Mouse (Mus musculus) left cerebral cortex, adult 18-20 months (tissue): Measurements from ENCODE around the gene Mmp19. TPM values are rescaled to one million over a fixed set of nuclear protein-coding genes. Genes with fewer than 3 reads are reported as not detected.

Experiments
- DNase-seq, 2 experiments: peaks; one replicate each; pipeline ENCODE4 v3.0.0; 2021 to 2022; ENCODE audit warnings: low spot score in 2 of 2, mixed read lengths in 1 of 2
- total RNA-seq, 2 experiments: library from RNA; stranded (reverse); gene quantifications; 2 replicates each; pipeline ENCODE4 v1.2.3; 2021

Gene Mmp19
- total RNA-seq, 2 experiments from 2014 or later, result 0.63 to 0.66 TPM

- no peak for DNase-seq
Measured at GRCm38 (mm10) chr10:128848426-128848825, 57.7 kb downstream of the Mmp19 start.

GRCm38 (mm10) chr10:128850339-128850738 lies 59.6 kb downstream of the Mmp19 start:
- DNase-seq, result no peak

Other genes starting within 250 kb of the Mmp19 start
- 10 to 100 TPM; 15.9 to 20.7 TPM for gene Zc3h10, start 243.1 kb upstream of the Mmp19 start, total RNA-seq
- 1,000 to 10,000 TPM; 1,493 to 1,582 TPM for gene Rpl41, start 241.6 kb upstream of the Mmp19 start, total RNA-seq
- 10 to 100 TPM; 58.3 TPM for gene Pa2g4, start 224.9 kb upstream of the Mmp19 start, total RNA-seq
- gene Erbb3, start 201.3 kb upstream of the Mmp19 start, total RNA-seq, result 1 to 10 TPM; 5.1 to 5.2 TPM
- 100 to 1,000 TPM; 232 to 257 TPM for gene Rps26, start 164.2 kb upstream of the Mmp19 start, total RNA-seq
- gene Ikzf4, start 144.9 kb upstream of the Mmp19 start, total RNA-seq, result 10 to 100 TPM; 12.8 to 17.6 TPM
- 10 to 100 TPM; 12.2 to 12.4 TPM for gene Suox, start 116.8 kb upstream of the Mmp19 start, total RNA-seq
- gene Rab5b, start 94.6 kb upstream of the Mmp19 start, total RNA-seq, result 100 to 1,000 TPM; 131 to 136 TPM
- under 1 TPM; 0.54 to 0.88 TPM for gene Pmel, start 86.7 kb upstream of the Mmp19 start, total RNA-seq
- gene Cdk2, start 85.9 kb upstream of the Mmp19 start, total RNA-seq, result 1 to 10 TPM; 1.4 to 2.6 TPM
- 1 to 10 TPM; 8.2 to 8.5 TPM for gene Dgka, start 46.1 kb upstream of the Mmp19 start, total RNA-seq
- gene Pym1, start 43.0 kb upstream of the Mmp19 start, total RNA-seq, result 10 to 100 TPM; 25.0 to 25.7 TPM
- 10 to 100 TPM; 64.6 to 67.0 TPM for gene Dnajc14, start 13.2 kb downstream of the Mmp19 start, total RNA-seq
- gene Tmem198b, start 13.5 kb downstream of the Mmp19 start, total RNA-seq, result 1 to 10 TPM; 6.9 to 7.1 TPM
- gene Sarnp, start 26.4 kb downstream of the Mmp19 start, total RNA-seq, result 10 to 100 TPM; 39.5 to 39.6 TPM
- gene Ormdl2, start 30.7 kb downstream of the Mmp19 start, total RNA-seq, result 1 to 10 TPM; 8.0 to 8.6 TPM
- gene Gdf11, start 100.8 kb downstream of the Mmp19 start, total RNA-seq, result 10 to 100 TPM; 12.5 to 15.2 TPM
- 10 to 100 TPM; 69.1 to 71.4 TPM for gene Cd63, start 110.1 kb downstream of the Mmp19 start, total RNA-seq
- 1 to 10 TPM; 3.6 to 7.6 TPM for gene Rdh5, start 132.0 kb downstream of the Mmp19 start, total RNA-seq
- gene Bloc1s1, start 133.1 kb downstream of the Mmp19 start, total RNA-seq, result 10 to 100 TPM; 79.8 to 82.3 TPM
- 10 to 100 TPM; 13.5 TPM for gene Itga7, start 142.9 kb downstream of the Mmp19 start, total RNA-seq
- not detected for gene Mettl7b, start 170.1 kb downstream of the Mmp19 start, total RNA-seq
- gene Olfr9, start 198.5 kb downstream of the Mmp19 start, total RNA-seq, result not detected
- gene Olfr763, start 219.9 kb downstream of the Mmp19 start, total RNA-seq, result not detected
- not detected for gene Olfr764-ps1, start 249.0 kb downstream of the Mmp19 start, total RNA-seq